In genomic region chr7:48982573-48982972, GRCm38 (mm10) we compare ENCODE assay signal across 20 mouse cellular contexts.
DNase-seq lines count a peak whose midpoint lies in the region; ATAC-seq lines count a peak whose summit lies in the region.
"Had no signal": no experiment of that assay in that cellular context is flagged by ENCODE, and none has a peak within 500 bp of the region (broad histone marks: within the 10 kb centered on the region; RNA-seq: fewer than 3 reads in every experiment).

No protein-coding gene starts in this region.

- H3K27ac ChIP-seq in hindbrain, embryonic 12.5 days, result no peak overlapping the region
- no peak overlapping the region for H3K27ac ChIP-seq in hindbrain, embryonic 16.5 days (ENCODE audit: low read depth, low read length)
- no peak overlapping the region for H3K27ac ChIP-seq in forebrain, embryonic 12.5 days
- H3K27ac ChIP-seq: forebrain, embryonic 10.5 days; gastrocnemius, adult 2 months had no signal

- H3K4me3 ChIP-seq in hindbrain, embryonic 12.5 days, result no peak overlapping the region
- no peak overlapping the region for H3K4me3 ChIP-seq in hindbrain, embryonic 16.5 days (ENCODE audit: low read length)
- H3K4me3 ChIP-seq in forebrain, embryonic 12.5 days (replicated peaks), result no peak overlapping the region
- H3K4me3 ChIP-seq: forebrain, embryonic 10.5 days; gastrocnemius, adult 2 months had no signal

- 0 out of 2 replicates have a peak, but pooled peaks have one; percentile 14 for ATAC-seq in hindbrain, embryonic 12.5 days (ENCODE audit: low FRiP score)
- no peak; the same call in 1 of the 2 replicates for ATAC-seq in hindbrain, embryonic 16.5 days
- ATAC-seq in forebrain, embryonic 12.5 days (ENCODE audit: low FRiP score), result no peak
- ATAC-seq: activated CD4-positive, CD25-positive, alpha-beta regulatory T cell, adult 4 months; forebrain, embryonic 14.5 days; forebrain, postnatal 0 days; intestine, postnatal 0 days had no signal

- no peak overlapping the region for H3K4me2 ChIP-seq in hindbrain, embryonic 12.5 days (replicated peaks)
- no peak overlapping the region for H3K4me2 ChIP-seq in hindbrain, embryonic 16.5 days (ENCODE audit: low read length)
- no peak overlapping the region for H3K4me2 ChIP-seq in forebrain, embryonic 12.5 days
- H3K4me2 ChIP-seq: heart, embryonic 11.5 days had no signal

- H3K9ac ChIP-seq in hindbrain, embryonic 12.5 days, result no peak overlapping the region
- H3K9ac ChIP-seq in hindbrain, embryonic 16.5 days (ENCODE audit: low read depth, low read length), result no peak overlapping the region
- H3K9ac ChIP-seq in forebrain, embryonic 12.5 days, result no peak overlapping the region
- H3K9ac ChIP-seq: forebrain, postnatal 0 days had no signal

- no peaks in the 10 kb centered on the region for H3K9me3 ChIP-seq in hindbrain, embryonic 12.5 days (replicated peaks)
- H3K9me3 ChIP-seq in hindbrain, embryonic 16.5 days (ENCODE audit: control insufficient read depth, low read length), result no peaks in the 10 kb centered on the region
- no peaks in the 10 kb centered on the region for H3K9me3 ChIP-seq in forebrain, embryonic 12.5 days
- H3K9me3 ChIP-seq: forebrain, embryonic 10.5 days had no signal

- H3K36me3 ChIP-seq in hindbrain, embryonic 12.5 days, result no peaks in the 10 kb centered on the region
- H3K36me3 ChIP-seq in hindbrain, embryonic 16.5 days (ENCODE audit: control insufficient read depth, insufficient read depth, low read length), result no peaks in the 10 kb centered on the region
- no peaks in the 10 kb centered on the region for H3K36me3 ChIP-seq in forebrain, embryonic 12.5 days (replicated peaks)
- H3K36me3 ChIP-seq: forebrain, embryonic 10.5 days had no signal

- peaks cover 49% of the 10 kb centered on the region for H3K4me1 ChIP-seq in hindbrain, embryonic 12.5 days
- peaks cover 8% of the 10 kb centered on the region; the same call in 1 of the 2 replicates for H3K4me1 ChIP-seq in hindbrain, embryonic 16.5 days (ENCODE audit: control insufficient read depth, insufficient read depth, low read depth, low read length)
- H3K4me1 ChIP-seq in forebrain, embryonic 12.5 days, result peaks cover 22% of the 10 kb centered on the region

- H3K27me3 ChIP-seq in hindbrain, embryonic 12.5 days, result no peaks in the 10 kb centered on the region
- H3K27me3 ChIP-seq in hindbrain, embryonic 16.5 days (replicated peaks; ENCODE audit: control insufficient read depth, insufficient read depth, low read length), result no peaks in the 10 kb centered on the region
- H3K27me3 ChIP-seq in forebrain, embryonic 12.5 days, result peaks cover 18% of the 10 kb centered on the region

- peak; percentile 47 for DNase-seq in embryo, embryonic 10.5 days (ENCODE audit: low spot score)
- DNase-seq in embryo, embryonic 10 days (ENCODE audit: low spot score), result no peak
- DNase-seq in mesoderm, embryonic 11.5 days (ENCODE audit: low read depth, low spot score), result peak; percentile 51
- DNase-seq: adrenal gland, postnatal 14 days; cerebellum, adult 11 months; cerebellum, adult 2 months; cerebellum, adult 9-11 months; cerebellum, postnatal 25 days; forebrain, postnatal 0 days; gastrocnemius, adult 2 months; gastrocnemius, postnatal 14 days; heart, adult 11 months had no signal

- 46% methylated on average over 7 of the region's 7 CpGs for WGBS in hindbrain, embryonic 12.5 days
- WGBS in hindbrain, embryonic 16.5 days, result 54% methylated on average over 7 of the region's 7 CpGs
- WGBS in forebrain, embryonic 12.5 days, result 84% methylated on average over 7 of the region's 7 CpGs
